Mouse (Mus musculus) CH12.LX (cell line): ENCODE measurements around the gene Cwc25. TPM values are rescaled to one million over a fixed set of nuclear protein-coding genes. Genes with fewer than 3 reads are reported as not detected.
"Not testable (repeated sequence)": the region's sequence is repeated elsewhere in the genome, so short reads cannot be mapped to it uniquely, and the experiment has no call there.

Source experiments
- DNase-seq: peaks from one replicate; pipeline ENCODE4 v3.0.0-alpha.2; 2013; ENCODE audit errors: extremely low read depth
- H3K27ac ChIP-seq: 2 replicates; pipeline ENCODE4 v1.5.1; 2012; ENCODE audit warnings: low read depth, mild to moderate bottlenecking, control low read depth, moderate library complexity; ENCODE audit not compliant: insufficient read depth
- H3K27me3 ChIP-seq: replicated peaks from 2 replicates; pipeline ENCODE3; 2012; ENCODE audit warnings: inconsistent platforms
- H3K36me3 ChIP-seq, 2 experiments: replicated peaks in 1 of 2; 2 replicates each; pipeline versions ENCODE3 to v1.6.1; 2012; ENCODE audit warnings: inconsistent platforms in 1 of 2, low read length in 1 of 2, mild to moderate bottlenecking in 1 of 2, mixed read lengths in 1 of 2, moderate library complexity in 1 of 2; ENCODE audit not compliant: control insufficient read depth in 1 of 2, insufficient read depth in 1 of 2
- H3K4me1 ChIP-seq, 2 experiments: 2 replicates each; pipeline ENCODE4 v1.6.1; 2012; ENCODE audit warnings: inconsistent platforms in 1 of 2, moderate library complexity in 1 of 2; ENCODE audit not compliant: insufficient read depth in 2 of 2, control insufficient read depth in 1 of 2
- H3K4me2 ChIP-seq: 2 replicates; pipeline ENCODE4 v1.6.1; 2012; ENCODE audit warnings: low read depth, mild to moderate bottlenecking, control low read depth; ENCODE audit not compliant: poor library complexity, insufficient read depth, severe bottlenecking
- H3K4me3 ChIP-seq, 3 experiments: fragments of 150-350 bp in 1 of 3; sonication (generic) in 1 of 3; replicated peaks in 1 of 3; 2 replicates each; pipeline versions ENCODE3 to v1.5.1; 2011 to 2012; ENCODE audit warnings: low read depth in 2 of 3, low read length in 2 of 3, mild to moderate bottlenecking in 2 of 3, moderate library complexity in 2 of 3, control low read depth in 1 of 3, improper control_type of control experiment in 1 of 3, inconsistent platforms in 1 of 3, mixed read lengths in 1 of 3; ENCODE audit not compliant: poor library complexity in 1 of 3
- H3K79me2 ChIP-seq: replicated peaks from 2 replicates; pipeline ENCODE4 v1.6.1; 2012; ENCODE audit warnings: mild to moderate bottlenecking, moderate library complexity; ENCODE audit not compliant: control insufficient read depth, poor library complexity, insufficient read depth, severe bottlenecking; ENCODE audit errors: extremely low read depth
- H3K9ac ChIP-seq: 2 replicates; pipeline ENCODE4 v1.6.1; 2012; ENCODE audit warnings: low read depth, mild to moderate bottlenecking, control low read depth, moderate library complexity; ENCODE audit not compliant: insufficient read depth
- H3K9me3 ChIP-seq: replicated peaks from 2 replicates; pipeline ENCODE3; 2012; ENCODE audit warnings: low read length, inconsistent platforms, mixed read lengths
- CHD1 ChIP-seq: IDR thresholded peaks from 2 replicates; pipeline ENCODE4 v1.6.1; 2012; ENCODE audit warnings: low read depth, low read length, improper control_type of control experiment, inconsistent platforms
- CHD2 ChIP-seq: IDR thresholded peaks from 2 replicates; pipeline ENCODE4 v1.6.1; 2011; ENCODE audit warnings: low read length, improper control_type of control experiment
- CTCF ChIP-seq, 2 experiments: IDR thresholded peaks in 1 of 2; conservative IDR thresholded peaks in 1 of 2; 2 replicates each; pipeline ENCODE4 v1.5.1; 2011 to 2012; ENCODE audit warnings: low read depth in 2 of 2, low read length in 2 of 2, improper control_type of control experiment in 1 of 2, inconsistent platforms in 1 of 2, mild to moderate bottlenecking in 1 of 2, moderate library complexity in 1 of 2
- E2F4 ChIP-seq: IDR thresholded peaks from 2 replicates; pipeline ENCODE4 v1.6.1; 2011; ENCODE audit warnings: low read depth, low read length, improper control_type of control experiment; ENCODE audit not compliant: insufficient replicate concordance
- ELF1 ChIP-seq: IDR thresholded peaks from 2 replicates; pipeline ENCODE4 v1.6.1; 2014; ENCODE audit warnings: low read depth, mild to moderate bottlenecking, inconsistent platforms, low read length, improper control_type of control experiment
- EP300 ChIP-seq: IDR thresholded peaks from 2 replicates; pipeline ENCODE4 v1.6.1; 2011; ENCODE audit warnings: low read length, improper control_type of control experiment
- ETS1 ChIP-seq: conservative IDR thresholded peaks from 2 replicates; pipeline ENCODE4 v1.6.1; 2012; ENCODE audit warnings: low read depth, mild to moderate bottlenecking, inconsistent platforms, low read length, improper control_type of control experiment, moderate library complexity
- GABPA ChIP-seq: IDR thresholded peaks from 2 replicates; pipeline ENCODE4 v1.6.1; 2012; ENCODE audit warnings: low read depth, low read length, improper control_type of control experiment, inconsistent platforms; ENCODE audit not compliant: insufficient replicate concordance
- HCFC1 ChIP-seq: IDR thresholded peaks from 2 replicates; pipeline ENCODE4 v1.6.1; 2012; ENCODE audit warnings: low read depth, mild to moderate bottlenecking, inconsistent platforms, low read length, improper control_type of control experiment
- IRF4 ChIP-seq: IDR thresholded peaks from 2 replicates; pipeline ENCODE4 v1.6.1; 2014; ENCODE audit warnings: low read depth, mild to moderate bottlenecking, inconsistent platforms, low read length, improper control_type of control experiment
- JUN ChIP-seq: IDR thresholded peaks from 2 replicates; pipeline ENCODE4 v1.6.1; 2011; ENCODE audit warnings: low read depth, mild to moderate bottlenecking, low read length, improper control_type of control experiment, moderate library complexity; ENCODE audit not compliant: insufficient read depth
- JUND ChIP-seq: conservative IDR thresholded peaks from 2 replicates; pipeline ENCODE4 v1.6.1; 2011; ENCODE audit warnings: low read depth, low read length, improper control_type of control experiment
- KAT2A ChIP-seq: IDR thresholded peaks from 2 replicates; pipeline ENCODE4 v1.6.1; 2012; ENCODE audit warnings: low read length, improper control_type of control experiment, inconsistent platforms; ENCODE audit not compliant: insufficient replicate concordance
- MAFK ChIP-seq: IDR thresholded peaks from 2 replicates; pipeline ENCODE4 v1.6.1; 2011; ENCODE audit warnings: low read length, improper control_type of control experiment; ENCODE audit not compliant: insufficient replicate concordance
- MAZ ChIP-seq: IDR thresholded peaks from 2 replicates; pipeline ENCODE4 v1.6.1; 2012; ENCODE audit warnings: low read depth, mild to moderate bottlenecking, inconsistent platforms, low read length, improper control_type of control experiment, moderate library complexity
- MEF2A ChIP-seq: IDR thresholded peaks from 2 replicates; pipeline ENCODE4 v1.6.1; 2014; ENCODE audit warnings: low read depth, mild to moderate bottlenecking, inconsistent platforms, low read length, improper control_type of control experiment, borderline replicate concordance
- MXI1 ChIP-seq: IDR thresholded peaks from 2 replicates; pipeline ENCODE4 v1.6.1; 2011; ENCODE audit warnings: mild to moderate bottlenecking, low read depth, low read length, improper control_type of control experiment
- MYC ChIP-seq: IDR thresholded peaks from 2 replicates; pipeline ENCODE4 v1.6.1; 2011; ENCODE audit warnings: low read depth, mild to moderate bottlenecking, improper control_type of control experiment, low read length
- NELFE ChIP-seq: IDR thresholded peaks from 2 replicates; pipeline ENCODE4 v1.6.1; 2011; ENCODE audit warnings: low read depth, low read length, improper control_type of control experiment
- NRF1 ChIP-seq: IDR thresholded peaks from 2 replicates; pipeline ENCODE4 v1.6.1; 2014; ENCODE audit warnings: low read depth, mild to moderate bottlenecking, inconsistent platforms, low read length, improper control_type of control experiment, moderate library complexity
- PAX5 ChIP-seq: IDR thresholded peaks from 2 replicates; pipeline ENCODE4 v1.6.1; 2012; ENCODE audit warnings: low read length, inconsistent platforms, mixed read lengths
- POLR2A ChIP-seq: IDR thresholded peaks from 2 replicates; pipeline ENCODE4 v1.6.1; 2011; ENCODE audit warnings: low read depth, mild to moderate bottlenecking, improper control_type of control experiment, low read length
- POLR2AphosphoS2 ChIP-seq: IDR thresholded peaks from 2 replicates; pipeline ENCODE4 v1.6.1; 2011; ENCODE audit warnings: low read depth, low read length, improper control_type of control experiment
- TBP ChIP-seq: conservative IDR thresholded peaks from 2 replicates; pipeline ENCODE4 v1.6.1; 2011; ENCODE audit warnings: low read depth, low read length, improper control_type of control experiment
- UBTF ChIP-seq: IDR thresholded peaks from 2 replicates; pipeline ENCODE4 v1.6.1; 2012; ENCODE audit warnings: low read depth, mild to moderate bottlenecking, inconsistent platforms, low read length, improper control_type of control experiment, moderate library complexity
- USF1 ChIP-seq: IDR thresholded peaks from 2 replicates; pipeline ENCODE4 v1.6.1; 2014; ENCODE audit warnings: low read depth, mild to moderate bottlenecking, inconsistent platforms, low read length, improper control_type of control experiment
- USF2 ChIP-seq: conservative IDR thresholded peaks from 2 replicates; pipeline ENCODE4 v1.6.1; 2011; ENCODE audit warnings: low read depth, low read length, improper control_type of control experiment
- ZKSCAN1 ChIP-seq: IDR thresholded peaks from 2 replicates; pipeline ENCODE4 v1.6.1; 2012; ENCODE audit warnings: low read depth, inconsistent platforms, low read length, improper control_type of control experiment, borderline replicate concordance
- ZMIZ1 ChIP-seq: IDR thresholded peaks from 2 replicates; pipeline ENCODE4 v1.6.1; 2012; ENCODE audit warnings: low read depth, mild to moderate bottlenecking, inconsistent platforms, low read length, improper control_type of control experiment
- ZNF384 ChIP-seq: IDR thresholded peaks from 2 replicates; pipeline ENCODE4 v1.6.1; 2012; ENCODE audit warnings: low read depth, low read length, improper control_type of control experiment, inconsistent platforms
- dilution Hi-C: fragments of 300-500 bp; cut with MboI; formaldehyde crosslinking; loops from 2 replicates; pipeline ENCODE4 v1.14.3; 2020; ENCODE audit warnings: low sequenced_read_pairs; ENCODE audit not compliant: extremely low pct_unique_long_range_greater_than_20kb, extremely low pct_ligation_motif_present
- in situ Hi-C: fragments of 300-500 bp; cut with MboI; formaldehyde crosslinking; loops from 3 replicates; pipeline ENCODE4 v1.14.3; 2019; ENCODE audit warnings: low sequenced_read_pairs, low pct_ligation_motif_present, low pct_unique_long_range_greater_than_20kb, mixed read lengths
- polyA plus RNA-seq: library from polyadenylated mRNA; unstranded; fragments of >175 nt; gene quantifications from 2 replicates; pipeline ENCODE4 v1.2.1, GENCODE M21; 2012; ENCODE audit warnings: low read depth; ENCODE audit not compliant: insufficient read length
- total RNA-seq, 2 experiments: library from RNA; depleted of rRNA; stranded (reverse); fragments of 300-350 nt in 1 of 2; fragments of >200 nt in 1 of 2; gene quantifications; 2 replicates each; pipeline ENCODE4 v1.2.3; 2012 to 2014

Gene Cwc25
- total and polyA plus RNA-seq, 3 experiments: 16.7 to 21.5 (median 19.6) TPM

- Histone ChIP-seq H3K79me2 (peaks cover 15% of the 10 kb centered on the region), H3K36me3 (peaks cover 68 to 84% of the 10 kb centered on the region in 2 experiments), H3K4me1 (peaks cover 3 to 12% of the 10 kb centered on the region in 2 experiments; a peak in 3 of 4 replicates)
- H3K9ac ChIP-seq, H3K4me3 ChIP-seq, DNase-seq, dilution Hi-C loops, in situ Hi-C loops, H3K27ac ChIP-seq, H3K9me3 ChIP-seq, H3K4me2 ChIP-seq, H3K27me3 ChIP-seq: not testable (repeated sequence)
- peak in 1 of 2 experiments; percentile 42; a peak in 2 of 4 replicates for TF ChIP-seq CTCF (conservative IDR thresholded peaks at IDR 0.05 in 1 of 2, IDR thresholded peaks at IDR 0.05 in 1 of 2; ENCODE audit: low read depth in 2 of 2, low read length in 2 of 2)
- TF ChIP-seq MYC: 0 out of 2 replicates have a peak, but pooled peaks have one; percentile 27
- TF ChIP-seq ZNF384: peak; percentile 61
Measured at GRCm38 (mm10) chr11:97710067-97710466, 56.3 kb downstream of the Cwc25 start.

- peak; percentile 100 for DNase-seq
- H3K27me3 ChIP-seq: peaks cover 21% of the 10 kb centered on the region
- peak within 1 kb of the TSS; percentile 78 for H3K9ac ChIP-seq
- in situ Hi-C loops (loop anchor here (5.0 kb wide), 1 partner anchor 34 kb away; no protein-coding TSS in a partner anchor), dilution Hi-C loops (no loop called here)
- H3K4me1 ChIP-seq: peaks cover 6 to 41% of the 10 kb centered on the region in 2 experiments
- H3K36me3 ChIP-seq: peaks cover 23 to 39% of the 10 kb centered on the region in 2 experiments
- no peaks in the 10 kb centered on the region for H3K9me3 ChIP-seq
- H3K4me2 ChIP-seq: peak within 1 kb of the TSS; percentile 52
- H3K4me3 ChIP-seq: peak within 1 kb of the TSS; percentile 57 to 100 (median 99)
- peaks cover 33% of the 10 kb centered on the region for H3K79me2 ChIP-seq
- peak within 1 kb of the TSS; percentile 86 for H3K27ac ChIP-seq
- TF ChIP-seq JUN (0 out of 2 replicates have a peak, but pooled peaks have one; percentile 26), NRF1 (peak; percentile 61), ZMIZ1 (peak; percentile 86; the same call in 1 of the 2 replicates), ELF1 (peak; percentile 100), HCFC1 (peak; percentile 96), MAFK (peak; percentile 85), ZKSCAN1 (no peak), MXI1 (peak; percentile 99), UBTF (0 out of 2 replicates have a peak, but pooled peaks have one; percentile 3), USF1 (peak; percentile 92), TBP (peak; percentile 79), EP300 (no peak), NELFE (peak; percentile 85), CHD1 (no peak), CHD2 (peak; percentile 98), ETS1 (peak; percentile 45; the same call in 1 of the 2 replicates), POLR2A (peak; percentile 97), JUND (no peak), MAZ (peak; percentile 80), CTCF (conservative IDR thresholded peaks at IDR 0.05 in 1 of 2, IDR thresholded peaks at IDR 0.05 in 1 of 2; ENCODE audit: low read depth in 2 of 2, low read length in 2 of 2) (no peak), POLR2AphosphoS2 (peak; percentile 90; the same call in 1 of the 2 replicates), IRF4 (peak; percentile 72), PAX5 (no peak), GABPA (peak; percentile 94), E2F4 (no peak; the same call in 1 of the 2 replicates), USF2 (peak; percentile 88), MEF2A (peak; percentile 89; the same call in 1 of the 2 replicates), KAT2A (peak; percentile 96)
Measured at GRCm38 (mm10) chr11:97703039-97703826, 63.1 kb downstream of the Cwc25 start, which contains the start of gene Psmb3. TSS of gene Psmb3 (plus strand) at chr11:97703399.
